Mouse (Mus musculus) embryonic facial prominence, embryonic 15.5 days (tissue): ENCODE measurements around the gene Fam241b. TPM values are rescaled to one million over a fixed set of nuclear protein-coding genes. Genes with fewer than 3 reads are reported as not detected.
"Not testable (repeated sequence)": the region's sequence is repeated elsewhere in the genome, so short reads cannot be mapped to it uniquely, and the experiment has no call there.

Experiments used
- ATAC-seq: fragments of 200-750 bp; cut with Nextera tagmentation; 2 replicates; pipeline ENCODE4 v1.8.0; 2017; ENCODE audit warnings: low read depth, moderate TSS enrichment; ENCODE audit not compliant: insufficient number of reproducible peaks, low FRiP score, low TSS enrichment
- H3K27ac ChIP-seq: fragments of 300-500 bp; sonication (generic); replicated peaks from 2 replicates; pipeline ENCODE4 v1.5.1; 2015; ENCODE audit warnings: mild to moderate bottlenecking, inconsistent platforms
- H3K27me3 ChIP-seq: fragments of 300-500 bp; sonication (generic); 2 replicates; pipeline ENCODE4 v1.6.1; 2015; ENCODE audit warnings: inconsistent platforms
- H3K36me3 ChIP-seq: fragments of 300-500 bp; sonication (generic); 2 replicates; pipeline ENCODE4 v1.6.1; 2015; ENCODE audit warnings: mild to moderate bottlenecking, inconsistent platforms
- H3K4me1 ChIP-seq: fragments of 300-500 bp; sonication (generic); 2 replicates; pipeline ENCODE4 v1.6.1; 2015; ENCODE audit warnings: inconsistent platforms
- H3K4me2 ChIP-seq: fragments of 300-500 bp; sonication (generic); replicated peaks from 2 replicates; pipeline ENCODE4 v1.6.1; 2015; ENCODE audit warnings: mild to moderate bottlenecking, inconsistent platforms
- H3K4me3 ChIP-seq: fragments of 300-500 bp; sonication (generic); replicated peaks from 2 replicates; pipeline ENCODE4 v1.5.1; 2015; ENCODE audit warnings: mild to moderate bottlenecking, inconsistent platforms
- H3K9ac ChIP-seq: fragments of 300-500 bp; sonication (generic); 2 replicates; pipeline ENCODE4 v1.6.1; 2015; ENCODE audit warnings: inconsistent platforms
- H3K9me3 ChIP-seq: fragments of 300-500 bp; sonication (generic); replicated peaks from 2 replicates; pipeline ENCODE4 v1.6.1; 2016; ENCODE audit warnings: inconsistent platforms
- WGBS: fragments of 180-500 bp; shearing (Covaris S2); methylation state at CpG from one replicate; pipeline ENCODE4 v1.1.7; 2015; 5-methylcytosine and 5-hydroxymethylcytosine counted together
- polyA plus RNA-seq: library from polyadenylated mRNA; unstranded; fragments of >200 nt; fragmentation: Nextera tagmentation; extraction: Ambion mirVana; gene quantifications from 2 replicates; pipeline ENCODE4 v1.2.1, GENCODE M21; 2015

Fam241b gene
- polyA plus RNA-seq, 1 experiment from 2014 or later, result 21.5 TPM

DNA sequence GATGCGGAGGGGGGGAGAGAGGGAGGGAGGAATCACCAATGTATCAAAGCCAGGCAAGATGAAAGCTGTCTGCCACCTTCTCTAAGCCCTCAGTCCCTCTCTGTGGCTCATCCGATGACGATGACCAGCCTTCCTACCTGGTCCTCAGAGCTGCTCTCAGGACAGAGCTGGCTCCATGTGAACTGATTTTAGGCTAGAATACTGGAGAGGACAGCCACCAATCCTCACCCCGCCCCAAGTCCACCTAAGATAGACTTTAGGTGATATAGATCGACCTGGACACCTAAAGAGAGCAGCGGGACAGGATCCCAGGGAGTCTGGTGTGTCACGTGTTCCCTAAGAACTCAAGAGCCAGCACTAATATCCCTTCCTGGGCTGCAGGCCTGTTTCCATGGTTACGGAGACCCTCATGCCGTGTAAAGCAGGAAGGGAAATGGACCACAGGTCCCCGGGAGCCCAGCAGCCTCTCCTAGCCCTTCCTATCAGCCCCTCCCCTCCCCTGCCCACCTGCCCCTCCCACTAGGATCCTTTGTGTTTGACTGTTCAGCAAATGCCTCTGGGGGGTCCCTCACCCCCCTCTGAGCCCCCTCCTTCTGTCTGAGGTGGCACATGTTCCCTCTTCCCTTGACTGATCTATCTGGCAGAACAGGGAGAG lies 43.8 kb downstream of the Fam241b start:
- Histone ChIP-seq H3K9me3 (no peaks in the 10 kb centered on the region), H3K4me2 (no peak overlapping the region), H3K4me3 (no peak overlapping the region), H3K4me1 (peaks cover 16% of the 10 kb centered on the region), H3K9ac (no peak overlapping the region), H3K27me3 (peaks cover 23% of the 10 kb centered on the region), H3K27ac (no peak overlapping the region), H3K36me3 (no peaks in the 10 kb centered on the region)
- no peak for ATAC-seq
- WGBS, result 56% methylated on average over 10 of the region's 10 CpGs

DNA sequence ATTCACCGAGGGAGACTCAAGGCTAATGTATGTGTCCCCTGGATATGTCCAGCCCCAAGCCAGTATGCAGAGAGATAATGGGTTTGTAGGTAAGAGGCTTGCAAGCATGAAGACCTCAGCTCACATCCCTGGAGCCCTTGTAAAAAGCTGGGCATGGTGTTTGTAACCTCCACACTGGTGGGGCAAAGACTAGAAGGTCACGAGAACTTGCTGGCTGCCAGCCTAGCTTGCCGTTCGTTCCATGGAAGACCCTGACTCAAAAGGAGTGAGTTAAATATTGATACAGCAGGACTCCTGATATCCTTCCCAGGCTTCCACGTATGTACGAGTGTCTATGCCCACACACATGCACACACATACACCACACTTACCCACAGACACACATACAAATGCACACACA lies 49.3 kb downstream of the Fam241b start:
- no peak overlapping the region for H3K4me2 ChIP-seq
- H3K9me3 ChIP-seq, result no peaks in the 10 kb centered on the region
- no peaks in the 10 kb centered on the region for H3K27me3 ChIP-seq
- ATAC-seq, result no peak
- no peak overlapping the region for H3K4me3 ChIP-seq
- H3K4me1 ChIP-seq, result no peaks in the 10 kb centered on the region
- 88% methylated on average over 6 of the region's 6 CpGs for WGBS
- H3K9ac ChIP-seq, result no peak overlapping the region
- no peak overlapping the region for H3K27ac ChIP-seq
- no peaks in the 10 kb centered on the region for H3K36me3 ChIP-seq

DNA sequence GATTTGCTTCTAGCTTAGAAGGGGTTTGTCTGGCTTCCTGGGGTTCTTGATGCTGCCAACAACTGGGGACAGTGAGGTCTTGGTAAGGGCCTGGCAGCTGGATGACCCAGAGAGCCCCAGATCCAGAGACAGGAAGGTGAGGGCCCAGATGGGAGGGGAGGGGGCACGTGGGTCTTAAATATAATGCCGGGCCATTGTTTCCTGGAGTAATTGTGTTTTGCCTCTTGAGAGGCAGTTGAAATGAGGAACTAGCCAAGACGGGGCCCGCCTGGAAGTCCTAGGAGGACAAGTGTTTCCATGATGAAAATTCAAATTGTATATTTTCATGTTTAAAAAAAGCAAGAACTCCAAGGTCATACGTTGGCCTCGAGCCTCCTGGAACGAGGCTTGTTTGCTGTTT lies 49.8 kb downstream of the Fam241b start:
- no peak for ATAC-seq
- Histone ChIP-seq H3K9ac (no peak overlapping the region), H3K4me1 (no peaks in the 10 kb centered on the region), H3K36me3 (no peaks in the 10 kb centered on the region), H3K27ac (no peak overlapping the region), H3K4me3 (no peak overlapping the region), H3K27me3 (no peaks in the 10 kb centered on the region), H3K4me2 (no peak overlapping the region), H3K9me3 (no peaks in the 10 kb centered on the region)
- WGBS, result 72% methylated on average over 7 of the region's 7 CpGs

DNA sequence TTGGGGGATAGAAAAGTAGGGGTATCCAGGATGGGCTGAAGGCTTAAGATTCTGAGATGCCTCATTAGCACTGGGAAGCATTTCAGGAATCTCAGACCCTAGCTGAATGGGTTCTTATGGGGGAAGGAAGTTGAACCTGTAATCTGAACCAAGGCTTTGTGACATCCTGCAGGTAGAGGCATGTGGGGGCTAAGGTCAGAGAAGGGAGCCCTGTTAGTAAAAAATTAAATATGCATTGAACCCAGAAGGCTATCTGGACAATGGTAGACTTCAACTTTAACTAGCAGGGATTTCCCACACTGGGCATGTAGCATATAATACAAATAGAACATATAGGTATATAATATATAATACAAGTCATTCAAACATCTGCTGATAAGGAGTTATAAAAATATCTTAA lies 54.2 kb downstream of the Fam241b start:
- Histone ChIP-seq H3K9me3 (no peaks in the 10 kb centered on the region), H3K4me2 (no peak overlapping the region), H3K27ac (no peak overlapping the region), H3K36me3 (no peaks in the 10 kb centered on the region), H3K27me3 (no peaks in the 10 kb centered on the region), H3K9ac (no peak overlapping the region), H3K4me3 (no peak overlapping the region), H3K4me1 (no peaks in the 10 kb centered on the region)
- no peak for ATAC-seq

DNA sequence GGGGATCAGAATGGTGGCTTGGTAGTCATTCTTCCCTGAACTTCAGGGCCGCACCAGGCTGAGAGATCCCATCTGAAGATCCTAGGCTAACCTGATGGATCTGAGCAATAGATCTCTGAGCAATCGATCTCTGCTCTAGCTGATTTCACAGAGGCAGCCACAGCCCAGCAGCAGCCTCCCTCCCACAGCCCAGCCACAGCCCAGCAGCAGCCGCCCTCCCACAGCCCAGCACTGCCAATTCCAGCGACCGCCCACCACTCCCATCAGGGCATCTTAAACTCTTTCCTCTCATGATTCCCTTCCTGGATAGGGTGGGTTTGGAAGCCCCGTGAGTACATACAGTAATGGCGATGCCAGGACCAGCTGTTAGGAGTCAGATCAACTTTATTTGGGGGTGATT lies 54.6 kb downstream of the Fam241b start:
- Histone ChIP-seq H3K9ac (no peak overlapping the region), H3K9me3 (no peaks in the 10 kb centered on the region), H3K4me3 (no peak overlapping the region), H3K4me1 (no peaks in the 10 kb centered on the region), H3K27ac (no peak overlapping the region), H3K27me3 (no peaks in the 10 kb centered on the region), H3K4me2 (no peak overlapping the region), H3K36me3 (no peaks in the 10 kb centered on the region)
- ATAC-seq, result no peak
- 40% methylated on average over 7 of the region's 7 CpGs for WGBS

DNA sequence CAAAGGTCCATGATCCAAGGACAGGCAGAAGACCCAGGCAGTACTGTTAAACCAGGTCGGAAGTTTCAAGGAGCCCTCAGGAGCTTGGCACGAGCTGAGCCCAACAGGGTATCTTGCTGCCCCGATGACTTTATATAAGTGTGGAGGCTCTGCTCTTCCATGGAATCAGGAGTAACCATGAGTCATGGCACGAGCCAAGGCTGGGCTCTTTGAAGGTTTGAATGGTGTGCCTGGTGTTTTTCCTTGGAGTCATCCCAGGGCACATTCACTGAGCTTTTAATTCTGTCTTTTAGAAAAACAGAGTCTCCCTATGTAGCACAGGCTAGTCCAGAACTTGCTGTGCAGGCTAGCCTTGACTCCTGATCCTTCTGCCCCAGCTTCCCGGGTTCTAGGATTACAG lies 55.3 kb downstream of the Fam241b start:
- H3K27ac ChIP-seq, result no peak overlapping the region

DNA sequence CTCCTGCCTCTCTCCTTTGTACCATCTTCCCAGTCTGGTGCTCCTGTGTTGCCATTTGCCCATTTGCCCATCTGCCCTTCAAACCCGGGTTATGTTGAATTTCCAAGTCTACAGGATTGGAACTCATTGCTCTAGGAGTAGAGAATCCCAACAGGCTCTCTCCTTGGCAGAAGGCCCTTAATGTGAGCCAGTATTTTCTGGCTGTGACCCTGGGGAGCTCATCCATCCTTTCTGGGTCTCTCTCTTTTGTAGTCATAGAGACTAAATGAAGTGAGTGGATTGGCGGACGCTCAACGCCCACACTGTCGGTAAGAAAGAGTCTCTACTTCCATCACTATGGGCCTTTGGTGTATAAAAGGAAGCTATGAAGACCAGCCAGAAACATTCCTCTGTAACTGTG lies 56.9 kb downstream of the Fam241b start:
- Histone ChIP-seq H3K9me3 (no peaks in the 10 kb centered on the region), H3K27me3 (no peaks in the 10 kb centered on the region), H3K9ac (no peak overlapping the region), H3K36me3 (no peaks in the 10 kb centered on the region), H3K4me3 (no peak overlapping the region), H3K27ac (no peak overlapping the region), H3K4me2 (no peak overlapping the region), H3K4me1 (no peaks in the 10 kb centered on the region)
- WGBS, result 90% methylated on average over 5 of the region's 5 CpGs
- ATAC-seq, result no peak

More for the DNA sequence above, 55.3 kb downstream of the Fam241b start:
- Histone ChIP-seq H3K9me3 (no peaks in the 10 kb centered on the region), H3K36me3 (no peaks in the 10 kb centered on the region), H3K4me1 (no peaks in the 10 kb centered on the region), H3K9ac (no peak overlapping the region), H3K4me2 (no peak overlapping the region), H3K4me3 (no peak overlapping the region), H3K27me3 (no peaks in the 10 kb centered on the region)
- WGBS, result 81% methylated on average over 5 of the region's 5 CpGs
- ATAC-seq, result no peak

DNA sequence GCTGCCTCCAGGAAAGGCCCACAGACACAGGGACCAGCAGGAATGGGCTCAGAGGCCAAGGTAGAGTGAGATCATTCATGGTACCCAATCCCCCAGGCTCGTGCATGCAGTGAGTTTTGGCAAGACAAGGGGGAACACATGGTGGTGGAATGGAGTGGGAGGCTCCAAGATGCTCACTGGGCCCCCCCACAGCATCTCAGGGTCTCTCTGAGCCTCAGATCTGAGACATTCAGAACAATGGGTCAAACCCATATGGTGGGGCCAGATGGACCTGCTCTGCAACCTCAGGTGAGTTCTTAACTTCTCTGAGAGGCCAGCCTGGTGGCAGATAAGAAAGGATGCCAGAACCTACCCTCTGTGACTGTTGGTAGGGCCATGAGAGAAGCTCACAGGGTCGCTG lies 57.7 kb downstream of the Fam241b start:
- no peak for ATAC-seq
- H3K9ac ChIP-seq, result no peak overlapping the region
- no peaks in the 10 kb centered on the region for H3K9me3 ChIP-seq
- no peak overlapping the region for H3K27ac ChIP-seq
- 50% methylated on average over 2 of the region's 2 CpGs for WGBS
- no peak overlapping the region for H3K4me3 ChIP-seq
- no peaks in the 10 kb centered on the region for H3K36me3 ChIP-seq
- no peaks in the 10 kb centered on the region for H3K27me3 ChIP-seq
- H3K4me1 ChIP-seq, result no peaks in the 10 kb centered on the region
- no peak overlapping the region for H3K4me2 ChIP-seq

DNA sequence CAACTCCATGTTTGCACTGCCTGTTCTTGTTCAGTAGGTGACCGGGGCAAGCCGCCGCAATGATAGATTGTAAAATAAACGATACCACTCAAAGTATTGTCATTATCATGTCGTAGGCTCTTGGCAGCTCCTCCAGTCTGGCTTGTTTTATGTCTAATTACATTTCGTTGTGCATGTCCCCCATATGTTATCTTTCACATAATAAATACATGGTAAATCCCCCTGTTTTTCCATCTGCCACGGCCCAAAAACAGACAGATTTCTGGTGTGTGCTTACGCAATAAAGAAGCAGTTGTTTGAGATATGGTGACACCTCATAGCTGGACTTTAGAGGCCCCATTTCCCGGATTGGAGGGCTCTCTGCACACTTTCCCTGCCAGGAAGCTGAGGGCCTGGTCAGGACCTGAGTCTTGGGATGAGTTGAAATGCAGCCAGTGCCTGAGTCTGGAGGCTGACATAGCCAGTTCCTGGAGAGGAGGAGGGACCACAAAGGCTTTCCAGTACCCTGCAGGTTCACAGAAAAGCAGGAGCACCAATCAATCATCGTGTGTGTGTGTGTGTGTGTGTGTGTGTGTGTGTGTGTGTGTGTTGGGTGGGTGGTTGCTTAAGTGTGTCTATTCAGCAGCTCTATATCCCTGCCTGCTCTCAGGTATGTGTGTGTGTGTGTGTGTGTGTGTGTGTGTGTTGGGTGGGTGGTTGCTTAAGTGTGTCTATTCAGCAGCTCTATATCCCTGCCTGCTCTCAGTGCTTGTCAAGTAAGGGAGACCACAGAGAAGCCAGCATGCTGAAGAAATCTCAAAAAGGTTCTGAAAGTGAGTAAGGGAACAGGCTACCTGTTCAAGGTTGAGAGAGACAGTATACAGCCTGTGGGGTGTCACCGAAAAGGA lies 67.2 kb downstream of the Fam241b start:
- Histone ChIP-seq H3K36me3 (no peaks in the 10 kb centered on the region), H3K27ac (no peak overlapping the region), H3K4me2 (no peak overlapping the region), H3K9me3 (no peaks in the 10 kb centered on the region), H3K9ac (no peak overlapping the region), H3K27me3 (peaks cover 3% of the 10 kb centered on the region; the same call in 1 of the 2 replicates), H3K4me3 (no peak overlapping the region), H3K4me1 (no peaks in the 10 kb centered on the region)
- no peak for ATAC-seq
- WGBS, result 69% methylated on average over 11 of the region's 11 CpGs

DNA sequence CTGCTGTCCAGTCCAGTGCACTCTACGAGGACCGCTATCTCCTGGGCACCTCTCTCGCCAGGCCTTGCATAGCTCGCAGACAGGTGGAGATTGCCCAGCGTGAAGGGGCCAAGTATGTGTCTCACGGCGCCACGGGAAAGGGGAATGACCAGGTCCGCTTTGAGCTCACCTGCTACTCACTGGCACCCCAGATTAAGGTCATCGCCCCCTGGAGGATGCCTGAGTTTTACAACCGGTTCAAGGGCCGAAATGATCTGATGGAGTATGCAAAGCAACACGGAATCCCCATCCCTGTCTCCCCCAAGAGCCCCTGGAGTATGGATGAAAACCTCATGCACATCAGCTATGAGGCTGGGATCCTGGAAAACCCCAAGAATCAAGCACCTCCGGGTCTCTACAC lies 72.4 kb downstream of the Fam241b start:
- H3K9me3 ChIP-seq, ATAC-seq, H3K4me1 ChIP-seq, H3K4me2 ChIP-seq, H3K36me3 ChIP-seq, H3K4me3 ChIP-seq, H3K27me3 ChIP-seq, H3K9ac ChIP-seq, H3K27ac ChIP-seq: not testable (repeated sequence)
- WGBS, result 79% methylated on average over 14 of the region's 14 CpGs

DNA sequence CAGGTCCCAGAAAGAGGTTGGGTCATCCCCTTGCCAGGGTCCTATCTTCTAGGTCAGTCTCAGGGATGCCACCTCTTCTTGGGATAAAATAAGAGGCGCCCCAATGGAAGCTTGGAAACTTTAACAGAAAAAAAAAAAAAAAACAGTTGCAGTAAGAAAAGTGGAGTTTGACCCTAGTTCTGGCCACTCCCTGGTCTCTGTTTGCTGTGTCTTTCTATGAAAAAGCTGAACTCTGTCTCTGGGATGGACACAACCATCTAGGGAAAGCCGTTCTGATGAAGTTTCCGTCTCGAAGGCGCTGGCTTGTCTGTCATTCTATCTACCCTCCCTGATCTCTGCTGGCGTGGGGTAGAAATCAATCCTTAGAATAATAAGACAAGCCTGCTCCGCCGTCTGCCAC lies 73.1 kb downstream of the Fam241b start:
- Histone ChIP-seq H3K4me1 (no peaks in the 10 kb centered on the region), H3K4me3 (no peak overlapping the region), H3K9ac (no peak overlapping the region), H3K27ac (no peak overlapping the region), H3K27me3 (peaks cover 3% of the 10 kb centered on the region; the same call in 1 of the 2 replicates), H3K36me3 (no peaks in the 10 kb centered on the region), H3K9me3 (no peaks in the 10 kb centered on the region), H3K4me2 (no peak overlapping the region)
- 81% methylated on average over 8 of the region's 8 CpGs for whole genome bisulfite sequencing
- ATAC-seq, result no peak

DNA sequence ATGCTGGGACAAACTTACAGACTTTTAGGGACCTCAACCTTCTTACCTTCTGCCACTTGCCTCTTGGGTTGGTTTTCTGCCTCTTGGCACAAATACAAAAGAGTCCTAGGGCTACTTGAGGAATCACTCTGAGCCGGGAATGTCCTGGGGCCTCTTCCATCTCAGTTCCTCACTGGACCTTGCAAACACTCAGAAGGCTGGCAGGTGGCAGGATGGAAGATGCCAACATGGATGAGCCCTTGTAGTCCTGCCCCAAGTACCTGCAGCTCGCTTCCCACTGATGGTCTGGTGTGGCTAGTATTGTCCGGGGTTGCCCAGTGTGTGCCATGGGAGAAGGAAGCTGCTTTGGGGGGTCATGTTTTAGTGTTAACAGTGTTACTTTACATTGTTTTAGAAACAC lies 73.8 kb downstream of the Fam241b start:
- Histone ChIP-seq H3K36me3 (no peaks in the 10 kb centered on the region), H3K27me3 (peaks cover 3% of the 10 kb centered on the region; the same call in 1 of the 2 replicates), H3K4me2 (no peak overlapping the region), H3K9ac (no peak overlapping the region), H3K4me3 (no peak overlapping the region), H3K9me3 (no peaks in the 10 kb centered on the region), H3K27ac (no peak overlapping the region), H3K4me1 (no peaks in the 10 kb centered on the region)
- 87% methylated on average over 3 of the region's 3 CpGs for WGBS
- ATAC-seq, result no peak
